Comparison of ENCODE assay signal across 9 mouse cellular contexts in the genomic region with DNA sequence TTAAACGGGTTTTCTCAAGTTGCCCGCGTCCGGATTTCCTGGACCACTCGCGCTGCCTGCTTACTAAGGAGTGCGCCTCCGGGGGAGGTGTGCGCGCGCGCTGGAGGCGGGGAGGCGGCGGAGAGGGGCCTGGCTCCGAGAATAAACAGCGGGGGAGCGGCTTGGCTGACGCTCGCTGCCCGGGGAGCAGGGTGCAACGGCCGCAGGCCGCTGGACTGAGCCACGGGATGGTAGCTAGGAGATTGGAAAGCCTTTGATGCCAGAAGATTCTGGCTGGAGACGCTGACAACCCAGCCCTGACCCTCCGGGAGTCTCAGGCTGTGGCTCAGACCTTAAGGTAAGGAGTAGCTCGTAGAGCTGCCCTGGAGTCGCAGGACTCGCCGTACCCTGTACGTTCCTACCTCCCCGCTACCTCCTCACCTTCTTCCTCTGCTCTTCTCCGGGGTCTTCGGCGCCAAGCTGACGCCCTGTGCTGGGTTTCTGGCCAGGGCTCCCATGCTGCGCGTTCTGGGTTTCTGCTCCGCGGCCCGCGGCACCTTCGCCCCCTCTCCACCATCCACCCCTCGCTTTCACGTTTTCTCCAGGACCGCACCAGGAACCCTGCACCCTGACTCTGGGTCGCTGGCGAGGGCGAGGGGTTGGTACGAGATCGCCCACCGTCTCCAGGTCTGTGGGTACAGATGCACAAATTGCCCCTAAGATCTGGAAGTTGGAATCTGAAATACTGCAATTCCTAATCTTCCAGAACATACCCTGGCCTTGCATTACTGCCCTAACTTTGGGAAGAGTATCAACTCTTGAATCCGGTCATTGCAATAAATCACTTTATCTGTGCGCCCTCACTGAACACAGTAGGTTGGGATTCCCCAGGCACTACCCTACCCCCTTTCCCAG. TPM values are rescaled to one million over a fixed set of nuclear protein-coding genes. Genes with fewer than 3 reads are reported as not detected.
DNase-seq lines count a peak whose midpoint lies in the region; ATAC-seq and TF ChIP-seq lines count a peak whose summit lies in the region.
"Had no signal": no experiment of that assay in that cellular context is flagged by ENCODE, and none has a peak within 500 bp of the region (broad histone marks: within the 10 kb centered on the region; RNA-seq: fewer than 3 reads in every experiment).

A gene (plus strand): TSS at position 120 of the 894 bp plus-strand sequence.

- no peaks in the 10 kb centered on the region for H3K79me2 ChIP-seq in myocyte (ENCODE audit: control insufficient read depth, insufficient read depth)

- H3K4me1 ChIP-seq in kidney, embryonic 16.5 days (ENCODE audit: insufficient read depth, low read length), result peaks cover 30% of the 10 kb centered on the region
- H3K4me1 ChIP-seq in liver, embryonic 12.5 days, result 0 out of 2 replicates have a peak, but pooled peaks cover 7% of the 10 kb centered on the region

- no peaks in the 10 kb centered on the region for H3K9me3 ChIP-seq in kidney, embryonic 16.5 days (ENCODE audit: low read length)
- H3K9me3 ChIP-seq in liver, embryonic 12.5 days (replicated peaks), result no peaks in the 10 kb centered on the region

- no peak for TF ChIP-seq POLR2A in myocyte (IDR thresholded peaks at IDR 0.05; ENCODE audit: insufficient read length, low read depth)

- peak within 1 kb of the TSS; percentile 70 for H3K9ac ChIP-seq in kidney, embryonic 16.5 days (replicated peaks; ENCODE audit: low read length)
- H3K9ac ChIP-seq in liver, embryonic 12.5 days, result 0 out of 2 replicates have a peak within 1 kb of the TSS, but pooled peaks have one; percentile 4

- H3K27me3 ChIP-seq in kidney, embryonic 16.5 days (ENCODE audit: insufficient read depth, low read length), result peaks cover 9% of the 10 kb centered on the region; the same call in 1 of the 2 replicates
- peaks cover 65% of the 10 kb centered on the region for H3K27me3 ChIP-seq in liver, embryonic 12.5 days (replicated peaks)
- no peaks in the 10 kb centered on the region for H3K27me3 ChIP-seq in myocyte (ENCODE audit: control insufficient read depth, insufficient read depth, insufficient read length)

- no peak for DNase-seq in frontal cortex, postnatal 25 days (ENCODE audit: low spot score in 2 of 2)
- DNase-seq in embryo, embryonic 10.5 days (ENCODE audit: low spot score), result peak; percentile 67
- peak; percentile 22 to 48 for DNase-seq in heart, adult 18-20 months
- peak; percentile 53 to 55 for DNase-seq in thymus, adult 18-20 months

- peak within 1 kb of the TSS; percentile 22 for H3ac ChIP-seq in myocyte (ENCODE audit: control insufficient read depth, insufficient read length)

- H3K4me2 ChIP-seq in kidney, embryonic 16.5 days (replicated peaks; ENCODE audit: low read depth, low read length), result peak within 1 kb of the TSS; percentile 99
- H3K4me2 ChIP-seq in liver, embryonic 12.5 days, result peak within 1 kb of the TSS; percentile 69
- H3K4me2 ChIP-seq in myocyte (ENCODE audit: low read depth), result peak within 1 kb of the TSS; percentile 67

- under 1% methylated on average over 55 of the region's 55 CpGs for WGBS in kidney, embryonic 16.5 days
- WGBS in liver, embryonic 12.5 days (ENCODE audit: insufficient replicate concordance), result 3% methylated on average over 55 of the region's 55 CpGs

- no peak within 1 kb of the TSS for H3K27ac ChIP-seq in kidney, embryonic 16.5 days (ENCODE audit: low read length)
- H3K27ac ChIP-seq in liver, embryonic 12.5 days, result no peak within 1 kb of the TSS

- H3K36me3 ChIP-seq in kidney, embryonic 16.5 days (ENCODE audit: insufficient read depth, low read length), result no peaks in the 10 kb centered on the region
- H3K36me3 ChIP-seq in liver, embryonic 12.5 days, result no peaks in the 10 kb centered on the region
- H3K36me3 ChIP-seq in myocyte (ENCODE audit: control insufficient read depth, insufficient read depth), result no peaks in the 10 kb centered on the region

- peak; percentile 85 for ATAC-seq in frontal cortex, adult (ENCODE audit: low TSS enrichment)
- ATAC-seq in kidney, embryonic 16.5 days (ENCODE audit: low FRiP score, low TSS enrichment), result peak; percentile 49; the same call in 1 of the 2 replicates
- no peak for ATAC-seq in liver, embryonic 12.5 days

- H3K4me3 ChIP-seq in kidney, embryonic 16.5 days (ENCODE audit: low read length), result peak within 1 kb of the TSS; percentile 58
- H3K4me3 ChIP-seq in liver, embryonic 12.5 days, result peak within 1 kb of the TSS; percentile 51
- no peak within 1 kb of the TSS for H3K4me3 ChIP-seq in myocyte

TF ChIP-seq in myocyte, 11 proteins besides CTCF, POLR2A, EP300 and RAD21:
- TF ChIP-seq REST (IDR thresholded peaks at IDR 0.05; ENCODE audit: insufficient read depth, insufficient read length), result no peak
- TF ChIP-seq E2F4 (IDR thresholded peaks at IDR 0.05; ENCODE audit: insufficient read depth), result no peak
- TF ChIP-seq POLR2AphosphoS2 (IDR thresholded peaks at IDR 0.05; ENCODE audit: insufficient read length, low read depth), result no peak
- TF ChIP-seq MYOG (IDR thresholded peaks at IDR 0.05; ENCODE audit: control insufficient read depth in 1 of 3, insufficient read depth in 1 of 3, insufficient read length in 2 of 3, low read depth in 2 of 3), result no peak
- no peak for TF ChIP-seq MYOD1 (IDR thresholded peaks at IDR 0.05; ENCODE audit: control insufficient read depth in 1 of 3, insufficient read length in 2 of 3, low read depth in 2 of 3)
- TF ChIP-seq MAX (IDR thresholded peaks at IDR 0.05; ENCODE audit: low read depth), result no peak
- TF ChIP-seq TCF12 (IDR thresholded peaks at IDR 0.05; ENCODE audit: insufficient read depth, poor library complexity, severe bottlenecking), result no peak
- TF ChIP-seq USF1 (IDR thresholded peaks at IDR 0.05; ENCODE audit: low read depth), result no peak
- TF ChIP-seq CEBPB (IDR thresholded peaks at IDR 0.05; ENCODE audit: insufficient read depth, poor library complexity, severe bottlenecking), result no peak
- TF ChIP-seq TCF3 (IDR thresholded peaks at IDR 0.05; ENCODE audit: insufficient read length, low read depth), result no peak
- no peak for TF ChIP-seq SRF (IDR thresholded peaks at IDR 0.05; ENCODE audit: control insufficient read depth, insufficient read length, low read depth)

RNA-seq across cellular contexts. Expression of the gene that starts here (rescaled TPM):
- 10 to 100 TPM; 35.6 to 44.5 TPM for total RNA-seq in heart, adult 18-20 months (2021)
- polyA plus RNA-seq in kidney, embryonic 16.5 days (2015; fragmentation: Nextera tagmentation; extraction: Ambion mirVana), result 0.89 and 1.0 TPM in 2 replicates
- 0.61 and 0.68 TPM in 2 replicates for polyA plus RNA-seq in liver, embryonic 12.5 days (2016; fragmentation: Nextera tagmentation; extraction: Ambion mirVana)
- 0.17 TPM for polyA plus RNA-seq in myocyte (2012; fragmentation: generic; extraction: Trizol)
- total RNA-seq: MEL had no signal

Comparison
In these comparisons a context has a peak if more than half of its experiments do, and no peak if none do; other contexts are left out.
1. DNase-seq: peak in embryo, embryonic 10.5 days (single experiment), heart, adult 18-20 months (2 of 2) and thymus, adult 18-20 months (2 of 2); none in frontal cortex, postnatal 25 days (0 of 2).
2. Peak in every context shown above with its lines, with median percentiles within 50 percentile points of each other: H3K4me2 ChIP-seq.